Mouse (Mus musculus) cerebellum, adult (tissue): ENCODE results near the gene Zfp428.

ENCODE experiments used
- ATAC-seq: cut with Nextera tagmentation; 2 replicates; pipeline ENCODE4 v1.9.2; 2017; ENCODE audit warnings: mild to moderate bottlenecking, moderate library complexity, mixed read lengths; ENCODE audit not compliant: insufficient number of reproducible peaks, low FRiP score, low TSS enrichment

Zfp428 gene

GRCm38 (mm10) chr7:24506838-24507725 lies at the start of gene Zfp428:
Gene Zfp428 (plus strand): TSS chr7:24507006.
- ATAC-seq = peak; percentile 73

GRCm38 (mm10) chr7:24457726-24458370 lies 49.0 kb upstream of the Zfp428 start:
- no peak for ATAC-seq

- ATAC-seq = no peak
These were observed 47.4 kb upstream of the Zfp428 start for GRCm38 (mm10) chr7:24459440-24459839.

DNA sequence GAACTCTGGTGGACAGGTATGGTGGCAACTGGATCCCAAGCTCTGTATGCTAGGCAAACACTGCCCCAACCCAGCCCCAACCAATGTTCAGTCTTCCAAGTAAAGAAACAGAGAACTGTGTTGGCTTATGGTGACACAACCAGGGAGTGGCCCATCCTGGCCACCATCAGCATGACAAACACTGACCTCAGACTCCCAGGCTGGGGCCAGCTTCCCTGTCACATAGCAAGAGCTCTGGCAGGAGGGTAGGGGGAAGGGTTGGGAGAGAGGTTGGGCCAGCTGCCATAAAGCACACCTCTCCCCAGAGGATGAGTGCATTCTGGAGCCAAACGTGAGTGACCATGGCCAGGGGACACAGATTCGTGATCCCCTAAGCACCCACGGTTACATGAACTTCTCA lies 47.0 kb upstream of the Zfp428 start:
- no peak for ATAC-seq

DNA sequence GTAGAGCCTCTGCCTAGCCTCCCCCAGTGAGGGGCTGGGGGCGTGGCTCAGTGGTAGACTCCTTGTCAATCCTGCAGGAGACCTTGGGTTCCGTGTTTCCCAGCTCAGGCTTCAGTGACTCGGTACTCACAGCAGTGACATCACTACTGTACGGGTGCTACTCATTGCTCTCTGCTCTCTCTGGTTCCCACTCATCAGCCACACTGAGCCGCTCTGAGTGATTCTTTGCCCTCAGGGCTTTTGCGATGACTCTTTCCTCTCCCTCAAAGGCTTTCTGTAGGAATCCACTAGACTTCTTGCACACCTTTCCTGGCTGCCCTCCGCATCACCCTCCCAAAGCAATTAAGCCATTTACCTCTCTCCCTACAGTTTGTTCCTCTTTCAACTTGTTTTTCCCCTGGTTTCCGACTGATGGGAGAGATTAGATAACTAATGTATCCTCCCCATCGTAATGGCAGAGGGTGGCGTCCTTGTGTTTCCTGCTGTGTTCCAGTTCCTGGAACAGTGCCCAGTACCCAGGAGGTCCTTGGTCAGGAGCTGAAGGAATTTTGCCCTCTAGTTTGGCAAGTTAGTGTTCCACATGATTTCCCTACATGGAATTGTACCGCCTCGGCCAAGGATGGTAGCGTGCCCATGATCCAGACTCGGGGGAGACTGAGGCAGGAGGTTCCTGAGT lies 45.3 kb upstream of the Zfp428 start:
- ATAC-seq = no peak

DNA sequence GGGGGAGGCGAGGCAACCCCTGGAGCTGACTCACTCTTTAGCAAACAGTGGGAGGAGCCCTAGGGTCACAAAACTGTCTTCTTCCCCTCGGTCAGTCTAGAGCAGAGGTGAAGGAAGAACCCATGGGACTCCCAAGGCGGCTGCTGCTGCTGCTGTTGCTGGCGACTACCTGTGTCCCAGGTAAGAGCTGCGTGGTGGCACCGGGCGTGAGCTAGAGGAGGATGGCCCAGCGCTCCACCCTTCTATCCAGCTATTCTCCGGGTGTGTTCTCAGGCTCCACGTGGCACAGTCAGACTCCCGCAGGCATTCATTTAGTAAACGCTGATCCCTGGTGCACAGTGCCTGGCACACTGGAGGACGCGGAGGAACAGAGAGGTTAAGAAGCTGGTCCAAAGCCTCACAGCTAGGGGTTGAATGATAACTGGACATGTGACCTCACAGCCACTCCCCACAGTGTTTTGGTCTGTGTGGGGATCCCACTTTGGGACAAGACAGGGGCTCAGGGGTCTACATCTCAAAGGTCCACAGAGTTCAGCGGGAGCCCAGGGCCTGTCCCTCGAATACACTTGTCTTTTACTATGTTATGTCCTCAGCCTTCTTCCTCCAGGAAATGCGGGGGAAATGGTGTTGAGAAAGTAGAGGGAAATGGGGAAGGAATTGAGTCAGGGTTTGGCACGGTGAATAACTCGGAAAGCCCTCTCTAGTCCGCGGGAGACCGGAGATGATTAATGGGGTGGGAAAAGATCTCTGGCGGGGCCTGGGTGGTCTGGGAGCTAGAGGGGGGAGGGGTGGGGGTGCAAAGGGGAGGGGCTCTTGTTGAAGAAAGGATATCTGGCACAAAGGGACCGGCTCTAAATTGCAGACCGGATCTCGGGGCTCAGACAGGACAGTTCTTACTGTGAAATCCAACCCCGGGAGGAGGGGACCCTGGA lies 44.2 kb upstream of the Zfp428 start, which contains the start of gene Plaur:
Gene Plaur, plus strand, starts transcription at position 97 of the 932 bp plus-strand sequence.
- no peak for ATAC-seq

DNA sequence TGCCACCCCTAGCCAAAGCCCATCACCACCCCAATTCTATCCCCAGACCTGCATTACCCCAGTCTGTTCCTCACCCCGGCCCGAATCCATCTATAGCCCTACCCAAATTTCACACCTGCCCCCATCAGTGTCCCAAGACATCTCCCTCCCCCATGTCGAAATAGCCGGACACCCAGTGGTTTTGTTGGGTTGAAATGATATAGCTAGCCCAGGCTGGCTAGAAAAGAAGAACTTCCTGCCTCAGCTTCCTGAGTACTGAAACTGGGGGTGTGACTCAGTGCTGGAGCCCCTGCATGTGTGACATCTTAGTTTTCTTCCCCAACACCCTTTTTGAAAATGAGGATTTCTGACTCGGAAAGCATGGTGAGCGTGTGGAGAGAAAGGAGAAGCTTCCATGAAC lies 40.0 kb upstream of the Zfp428 start:
- no peak for ATAC-seq

- ATAC-seq = no peak
These were observed 38.9 kb upstream of the Zfp428 start for GRCm38 (mm10) chr7:24467886-24468285.

- ATAC-seq = no peak
These were observed 37.7 kb upstream of the Zfp428 start for GRCm38 (mm10) chr7:24469126-24469525.

DNA sequence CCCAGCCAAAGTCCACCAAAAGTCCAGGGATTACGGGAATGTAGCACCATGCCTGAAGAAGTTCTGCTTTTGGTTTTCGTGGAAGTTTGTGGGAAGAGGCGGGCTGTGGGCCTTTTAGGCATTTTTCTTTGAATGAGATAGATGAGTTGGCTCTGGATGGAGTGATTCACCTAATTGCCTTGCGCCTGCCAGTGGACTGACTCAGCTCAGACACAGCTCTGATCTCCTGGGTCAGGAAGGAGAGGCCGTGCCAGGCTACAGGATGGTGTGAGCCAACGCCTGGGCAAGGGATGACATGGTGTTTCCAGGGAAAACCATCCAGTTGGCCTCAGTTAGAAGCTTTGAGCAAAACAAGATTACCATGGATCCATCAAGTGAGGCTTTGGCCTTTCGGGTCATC lies 36.5 kb upstream of the Zfp428 start:
- no peak; the same call in 1 of the 2 replicates for ATAC-seq

DNA sequence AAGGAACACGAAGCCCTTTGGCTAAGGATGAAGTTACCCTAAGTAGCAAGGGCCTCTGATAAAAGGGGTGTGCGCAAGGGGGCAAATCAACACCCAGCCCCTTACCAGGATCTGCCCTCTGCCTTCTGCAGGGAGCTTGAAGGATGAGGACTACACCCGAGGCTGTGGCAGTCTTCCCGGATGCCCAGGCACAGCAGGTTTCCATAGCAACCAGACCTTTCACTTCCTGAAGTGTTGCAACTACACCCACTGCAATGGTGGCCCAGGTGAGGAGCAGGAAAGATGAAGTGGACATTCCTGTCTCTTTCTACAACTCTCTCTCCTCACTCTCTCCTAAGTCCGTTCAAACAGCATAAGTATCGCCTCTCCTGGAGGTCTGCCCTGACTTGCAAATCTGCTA lies 34.4 kb upstream of the Zfp428 start:
- ATAC-seq = no peak

DNA sequence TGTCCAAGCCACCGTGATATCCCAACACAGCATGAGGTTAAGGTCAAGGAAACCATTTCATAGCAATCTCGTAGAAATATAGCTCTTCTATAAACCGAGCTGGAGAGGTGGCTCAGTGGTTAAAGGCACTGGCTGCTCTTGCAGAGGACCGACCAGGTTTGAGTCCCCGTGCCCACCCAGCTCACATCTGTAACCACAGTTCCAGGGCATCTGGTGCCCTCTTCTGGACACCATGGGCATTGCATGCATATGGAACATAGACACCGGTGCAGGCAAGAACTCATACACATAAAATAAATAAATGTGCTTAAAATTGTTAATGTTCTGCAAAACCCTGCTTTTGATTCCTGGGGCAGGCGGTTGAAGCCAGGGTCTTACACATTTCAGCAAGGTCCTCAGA lies 33.9 kb upstream of the Zfp428 start:
- no peak for ATAC-seq

- peak; percentile 56 for ATAC-seq
These were observed 32.8 kb upstream of the Zfp428 start for GRCm38 (mm10) chr7:24473913-24474529.

DNA sequence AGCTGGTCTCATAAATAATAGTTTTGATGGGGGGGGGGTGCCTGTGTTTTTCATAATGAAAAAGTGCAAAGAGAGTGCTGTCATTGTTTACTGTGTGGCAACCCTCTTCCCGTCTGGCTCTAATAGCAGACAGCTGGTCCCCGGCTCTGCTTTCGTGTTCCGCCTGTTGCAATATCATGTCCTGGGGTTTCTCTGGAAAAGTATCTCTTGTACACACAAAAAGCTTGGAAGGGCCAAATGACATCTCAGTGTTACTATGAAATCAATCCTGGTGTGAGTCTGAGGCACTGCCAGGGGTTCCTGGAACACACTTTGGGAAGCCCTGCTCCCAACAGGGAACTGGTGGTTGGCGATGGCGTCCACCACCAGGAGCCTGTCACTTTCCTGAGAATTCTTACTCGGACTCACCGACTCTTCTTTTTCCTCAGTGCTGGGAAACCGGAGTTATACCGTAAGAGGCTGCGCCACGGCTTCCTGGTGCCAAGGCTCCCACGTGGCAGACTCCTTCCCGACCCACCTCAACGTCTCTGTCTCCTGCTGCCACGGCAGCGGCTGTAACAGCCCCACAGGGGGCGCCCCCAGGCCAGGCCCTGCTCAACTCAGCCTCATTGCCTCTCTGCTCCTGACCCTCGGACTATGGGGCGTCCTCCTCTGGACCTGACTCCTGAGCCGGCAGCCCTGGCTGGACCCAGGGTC lies 31.8 kb upstream of the Zfp428 start:
- no peak for ATAC-seq

GRCm38 (mm10) chr7:24476338-24476737 lies 30.5 kb upstream of the Zfp428 start:
- ATAC-seq = no peak

DNA sequence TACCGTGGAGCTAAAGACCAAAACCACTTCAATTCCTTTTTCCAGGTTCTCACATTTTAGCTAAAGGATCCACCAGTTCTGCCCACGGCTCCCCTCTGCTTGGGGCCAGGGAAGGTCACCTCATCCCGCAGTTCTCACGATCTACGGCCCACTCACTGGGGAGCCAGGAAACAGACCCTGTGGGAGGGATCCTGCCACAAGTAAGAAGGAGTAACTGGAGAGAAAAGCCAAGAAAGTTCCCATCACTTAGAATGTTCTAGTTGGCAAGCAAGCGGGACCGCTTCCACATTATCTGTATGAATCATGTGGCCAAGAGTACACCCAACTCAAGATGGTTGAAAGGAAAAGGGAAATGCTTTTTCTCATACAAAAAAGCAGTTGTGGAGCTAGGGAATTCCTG lies 29.9 kb upstream of the Zfp428 start:
- no peak for ATAC-seq

DNA sequence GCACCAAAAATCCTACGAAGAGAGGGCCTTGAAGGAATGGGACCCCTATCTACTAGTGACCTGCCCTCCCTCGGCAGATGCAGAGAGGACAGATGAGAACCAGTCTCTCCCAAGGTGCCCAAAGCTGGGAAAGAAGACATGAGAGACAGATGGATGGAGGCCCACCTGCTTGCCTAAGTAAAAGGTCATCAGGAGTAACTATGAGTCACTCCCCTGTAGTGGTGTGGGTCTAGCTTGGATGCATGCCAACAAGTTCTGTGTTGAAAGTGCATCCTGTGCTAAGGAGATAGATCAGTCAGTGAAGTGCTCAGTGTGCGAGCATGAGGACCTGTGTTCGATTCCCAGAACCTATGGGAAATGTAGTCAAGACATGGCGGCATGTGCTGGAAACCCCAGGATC lies 27.9 kb upstream of the Zfp428 start:
- ATAC-seq = no peak

DNA sequence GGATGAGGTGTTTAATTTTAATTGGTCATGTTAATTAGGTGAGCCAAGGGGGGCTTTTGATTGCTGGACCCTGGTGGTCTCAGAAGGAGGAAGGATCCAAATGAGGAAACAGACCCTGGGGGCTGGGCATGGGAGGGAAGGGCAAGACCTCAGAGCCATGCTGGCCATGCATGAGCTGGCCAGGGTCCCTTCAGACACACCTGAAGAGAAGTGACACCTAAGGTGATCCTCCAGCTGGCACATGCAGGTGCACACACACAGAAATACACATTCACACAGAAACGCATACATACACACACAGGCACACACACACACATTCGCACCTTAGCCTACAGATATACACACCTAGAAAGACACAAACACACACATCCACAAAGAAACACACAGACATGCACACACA lies 27.1 kb upstream of the Zfp428 start:
- ATAC-seq = no peak
